Mouse (Mus musculus) right cerebral cortex, adult 18-20 months (tissue): ENCODE measurements around the gene Sost.
A peak's percentile ranks its signal among the peaks of the same experiment; 100 is the strongest.
"Not testable (repeated sequence)": the region's sequence is repeated elsewhere in the genome, so short reads cannot be mapped to it uniquely, and the experiment has no call there.

ENCODE experiments used
- DNase-seq: peaks from one replicate; pipeline ENCODE4 v3.0.0; 2022; ENCODE audit warnings: mixed read lengths

Sost gene

DNA sequence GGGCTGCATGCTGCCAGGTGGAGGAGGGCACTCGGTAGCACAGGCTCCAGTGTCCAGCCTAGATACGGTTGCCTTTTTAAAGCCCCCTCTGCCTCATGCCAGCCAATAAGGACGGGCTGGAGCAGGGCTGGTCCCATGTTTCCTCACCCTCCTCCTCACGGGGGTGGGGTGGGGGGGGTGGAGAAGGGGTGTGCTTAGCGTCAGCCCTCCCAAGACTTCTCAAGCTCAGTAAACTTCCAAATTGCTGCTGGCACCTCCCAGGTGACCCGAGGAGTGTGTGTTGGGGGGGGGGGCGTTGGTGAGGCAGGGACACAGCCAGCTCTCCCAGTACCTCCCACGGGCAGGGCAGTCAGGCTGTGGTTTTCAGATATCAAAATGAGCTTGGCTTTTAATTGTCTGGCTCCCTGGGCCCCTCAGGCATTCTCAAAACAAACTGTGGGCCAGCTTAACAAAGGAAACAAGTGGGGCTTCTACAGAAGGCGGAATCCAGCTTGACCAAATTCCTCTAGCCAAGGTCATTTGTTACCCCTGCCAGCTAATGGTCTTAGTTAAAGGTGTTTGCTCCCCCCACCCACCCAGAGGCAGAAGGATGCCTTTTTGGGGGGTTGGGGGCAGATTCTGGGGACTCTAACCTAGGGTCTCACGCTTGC is at the start of gene Sost:
Gene Sost, minus strand, starts transcription at position 51 of the 650 bp plus-strand sequence.
- DNase-seq, result no peak

DNA sequence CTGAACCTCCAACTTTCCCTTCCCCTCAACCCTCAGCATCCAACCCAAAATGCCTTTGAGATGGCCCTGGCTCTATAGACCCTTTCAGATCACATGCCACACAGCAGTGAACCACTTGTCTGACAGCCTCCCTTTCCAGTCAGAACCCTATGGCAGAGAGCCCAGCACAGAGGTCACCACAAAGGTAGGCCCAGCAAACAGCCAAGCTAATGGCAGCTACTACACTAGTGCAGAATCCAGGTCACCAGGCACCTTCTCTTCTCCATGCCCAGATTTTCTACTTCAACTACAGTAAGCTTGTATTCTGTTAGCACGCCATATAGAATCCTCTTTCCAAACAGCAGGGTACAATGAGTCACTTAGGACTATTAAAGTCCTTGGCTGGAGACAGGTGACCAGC is 49.3 kb upstream of the Sost start:
- no peak for DNase-seq

DNA sequence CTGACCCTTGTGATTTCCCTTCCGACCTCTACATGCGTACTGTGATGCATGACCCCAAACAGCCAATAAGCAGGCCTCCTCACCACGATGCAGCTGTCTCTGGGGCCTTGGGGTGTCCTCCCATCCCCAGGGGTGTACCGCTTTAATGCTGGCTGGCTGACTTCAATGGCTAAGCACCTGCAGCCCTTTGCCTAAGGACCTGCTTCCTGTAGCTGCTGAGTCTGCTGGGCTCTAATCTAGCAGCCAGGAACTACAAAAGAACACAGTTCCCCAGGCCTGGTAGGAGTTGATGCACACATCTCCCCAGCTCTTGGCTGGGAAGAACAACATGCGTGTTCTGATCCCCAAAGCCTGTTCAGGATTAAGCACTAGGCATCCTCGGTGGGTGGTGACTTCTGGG is 48.7 kb upstream of the Sost start:
- no peak for DNase-seq

DNA sequence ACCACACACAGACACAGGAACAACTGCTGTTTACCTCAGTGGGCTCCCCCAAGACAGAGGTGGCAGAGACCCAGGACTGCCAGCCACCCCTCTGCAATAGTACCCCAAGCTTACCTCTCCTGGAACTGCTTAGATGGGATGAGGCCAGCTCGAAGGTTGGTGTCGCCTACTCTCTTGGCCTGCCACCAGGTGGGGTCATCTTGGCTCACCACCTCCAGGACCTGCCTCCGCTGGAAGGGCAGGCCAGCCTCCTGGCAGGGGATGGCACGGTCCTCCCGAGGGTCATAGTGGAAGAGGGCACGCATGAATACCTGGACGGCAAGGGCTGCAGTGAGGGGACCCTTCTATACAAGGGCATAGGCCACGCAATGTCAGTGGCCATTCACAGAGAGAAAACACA is 46.4 kb upstream of the Sost start:
- DNase-seq, result no peak

DNA sequence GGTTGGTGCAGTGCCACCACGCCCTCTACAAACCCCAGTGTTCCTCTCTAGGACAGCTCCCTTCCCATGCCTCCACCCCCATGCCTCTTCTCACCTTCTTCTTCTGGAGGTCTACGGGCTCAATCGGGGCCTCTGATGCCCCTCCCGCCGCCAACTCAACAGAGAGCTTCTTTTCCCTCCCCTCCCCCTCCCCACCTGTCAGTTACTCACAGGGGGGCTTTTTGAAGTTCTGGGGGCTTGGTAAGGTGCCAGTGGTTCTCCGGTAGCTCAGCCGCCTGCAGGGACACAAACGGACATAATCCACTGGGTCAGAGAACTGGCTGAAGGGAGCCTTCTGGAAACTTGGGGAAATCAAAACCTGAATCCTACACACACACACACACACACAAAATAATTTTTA is 44.7 kb upstream of the Sost start:
- DNase-seq, result no peak

DNA sequence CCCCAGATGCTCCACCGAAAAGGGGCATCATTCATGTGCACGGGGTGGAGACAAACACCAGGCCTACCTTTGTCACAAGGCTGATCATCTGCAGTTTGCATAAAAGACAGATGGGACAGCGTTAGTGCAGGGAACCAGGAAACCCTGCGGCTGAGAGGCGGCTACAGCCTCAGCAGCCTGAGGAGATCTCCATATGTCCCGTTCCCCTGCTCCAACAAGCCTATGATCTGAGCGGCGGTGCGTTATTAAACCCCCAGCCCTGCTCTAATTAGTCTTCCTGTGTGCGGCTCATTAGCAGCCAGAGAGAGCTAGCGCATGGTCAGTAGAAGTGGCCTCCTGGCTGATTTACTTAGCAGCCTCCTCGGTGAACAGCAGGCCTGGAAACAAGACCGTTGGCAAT is 43.3 kb upstream of the Sost start:
- DNase-seq, result no peak

DNA sequence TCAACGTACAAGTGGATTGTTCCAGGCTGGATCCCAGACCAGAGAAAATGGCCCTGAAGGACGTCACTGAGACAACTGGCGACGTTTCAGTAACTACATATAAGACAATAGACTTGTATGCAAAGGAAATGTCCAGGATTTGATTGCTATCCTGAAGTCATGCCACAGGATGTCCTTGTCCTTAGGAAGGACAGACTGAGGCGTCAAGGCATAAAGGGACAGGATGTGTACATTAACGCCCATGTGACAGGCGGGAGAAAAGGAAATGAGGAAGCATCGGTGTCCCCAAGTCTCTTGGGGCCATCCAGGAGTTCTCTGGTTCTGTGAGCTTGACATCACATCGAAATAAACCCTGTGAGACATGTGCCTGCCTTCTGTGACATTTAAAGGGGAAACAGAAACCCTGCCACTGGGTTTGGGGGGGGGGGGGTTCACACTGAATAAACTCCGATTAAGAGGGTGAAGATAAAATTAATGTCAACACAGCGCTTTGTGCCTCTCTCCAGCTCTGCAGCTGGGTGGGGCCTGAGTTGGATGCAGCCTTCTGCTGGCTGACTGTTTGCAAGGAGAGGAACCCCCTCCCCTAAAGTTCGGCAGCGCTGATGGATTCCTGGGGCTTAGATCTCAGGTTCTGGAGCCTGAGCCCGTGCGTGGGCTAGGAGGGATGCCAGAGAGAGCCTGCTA is 42.3 kb upstream of the Sost start:
- DNase-seq, result no peak

DNA sequence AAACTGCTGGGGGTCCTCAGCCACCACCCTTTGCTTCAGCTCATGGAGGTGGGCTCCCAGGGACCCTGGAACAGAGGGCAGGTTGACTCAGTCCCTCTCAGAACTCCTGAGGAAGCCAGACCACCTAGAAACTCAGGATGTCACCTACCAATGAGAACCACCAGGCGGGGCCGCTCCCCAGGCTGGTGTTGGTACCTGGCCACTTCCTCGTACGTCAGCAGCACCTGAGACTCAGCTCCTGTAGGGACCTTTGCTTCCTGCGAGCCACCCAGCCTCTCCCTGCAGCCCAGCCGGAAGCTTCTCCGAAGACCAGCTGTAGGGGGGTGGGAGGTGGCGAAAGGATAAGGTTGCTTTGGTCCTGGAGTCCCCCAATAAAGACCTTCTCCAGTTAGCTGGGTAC is 41.6 kb upstream of the Sost start:
- no peak for DNase-seq

DNA sequence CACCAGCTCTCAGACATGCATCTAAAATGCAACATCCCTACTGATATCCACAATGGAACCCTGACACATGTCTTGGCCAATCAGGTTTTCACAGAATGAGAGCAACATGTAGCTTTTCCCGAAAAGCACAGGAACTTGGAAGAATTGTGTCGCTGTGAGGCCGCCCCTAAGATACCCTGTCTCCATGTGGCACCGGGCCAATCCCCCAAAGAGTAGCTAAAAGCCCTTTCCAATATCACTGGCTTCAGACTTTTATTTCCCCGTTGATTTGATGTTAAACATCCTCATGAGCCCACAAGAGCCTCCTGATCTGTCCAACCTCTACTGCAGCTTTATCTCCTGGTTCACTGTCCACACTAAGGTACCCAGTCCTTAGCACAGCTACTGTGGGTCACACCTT is 39.9 kb upstream of the Sost start:
- no peak for DNase-seq

DNA sequence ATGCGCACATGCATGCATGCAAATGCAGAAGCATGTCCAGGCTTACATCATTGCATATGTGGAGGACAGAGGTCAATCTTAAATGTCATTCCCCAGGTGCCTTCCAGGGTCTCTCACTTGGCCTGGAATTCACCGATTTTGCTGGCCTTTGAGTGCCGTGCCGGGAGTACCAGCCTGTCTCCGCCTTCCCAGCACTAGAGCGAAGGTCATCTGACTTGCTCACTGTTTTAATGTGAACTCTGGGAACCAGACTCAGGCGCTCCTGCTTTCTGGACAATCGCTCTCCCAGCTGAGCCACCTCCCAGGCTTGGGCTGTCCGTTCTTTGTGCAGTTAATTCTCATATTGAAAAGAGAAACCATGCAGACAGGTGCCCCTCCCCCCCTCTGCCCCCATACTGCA is 39.5 kb upstream of the Sost start:
- DNase-seq, result no peak

DNA sequence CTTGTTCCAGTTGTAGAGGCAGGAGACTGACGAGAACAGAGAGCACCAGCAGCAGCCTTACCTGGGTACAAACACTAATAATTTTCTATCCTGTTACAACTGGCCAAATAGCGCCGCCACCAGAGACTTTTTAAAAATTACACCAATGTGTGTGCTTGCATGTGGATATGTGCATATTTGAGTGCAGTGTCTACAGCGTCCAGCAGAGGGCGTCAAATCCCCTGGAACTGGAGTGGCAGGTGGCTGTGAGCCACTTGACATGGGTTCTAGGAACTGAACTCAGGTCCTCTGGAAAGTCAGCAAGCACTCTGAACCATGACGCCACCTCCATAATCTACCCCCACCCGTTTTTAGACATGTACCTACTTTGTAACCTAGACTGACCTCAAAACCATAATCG is 37.4 kb upstream of the Sost start:
- no peak for DNase-seq

DNA sequence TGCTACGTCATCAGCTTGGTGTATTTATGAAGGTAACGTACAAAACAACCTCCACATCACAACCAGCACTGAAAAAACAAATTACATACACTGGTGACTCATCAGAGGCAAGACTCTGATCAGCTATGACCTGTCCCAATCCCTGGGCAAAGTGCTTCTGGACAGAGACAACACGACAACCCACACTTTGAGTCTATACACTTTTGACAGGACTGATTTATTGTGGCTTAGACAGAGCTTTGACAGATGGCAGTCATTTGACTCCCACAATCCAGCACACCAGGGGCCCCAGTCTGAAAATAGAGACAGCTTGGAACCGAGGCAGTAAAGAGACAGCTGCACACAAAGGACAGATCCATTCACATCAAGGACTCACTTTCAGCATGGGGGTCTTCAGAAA is 32.7 kb upstream of the Sost start:
- DNase-seq, result no peak

DNA sequence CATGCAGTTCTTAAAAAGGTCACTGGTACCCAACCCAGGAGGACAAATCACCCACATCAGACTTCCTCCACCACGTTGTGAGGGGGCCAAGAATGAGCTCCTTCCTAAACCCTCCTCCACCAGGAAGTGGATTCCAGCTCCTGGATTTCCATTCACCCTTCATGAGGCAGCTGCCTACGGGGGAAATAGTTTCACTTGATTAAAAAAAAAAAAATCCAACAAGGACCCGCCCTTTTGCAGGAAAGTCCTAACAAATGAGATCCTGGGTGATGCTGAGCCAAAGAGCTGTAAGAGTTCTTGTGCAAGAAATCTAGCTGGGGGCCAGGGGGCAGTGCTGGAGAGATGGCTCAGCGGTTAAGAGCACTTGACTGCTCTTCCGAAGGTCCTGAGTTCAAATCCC is 31.4 kb upstream of the Sost start:
- DNase-seq, result no peak

DNA sequence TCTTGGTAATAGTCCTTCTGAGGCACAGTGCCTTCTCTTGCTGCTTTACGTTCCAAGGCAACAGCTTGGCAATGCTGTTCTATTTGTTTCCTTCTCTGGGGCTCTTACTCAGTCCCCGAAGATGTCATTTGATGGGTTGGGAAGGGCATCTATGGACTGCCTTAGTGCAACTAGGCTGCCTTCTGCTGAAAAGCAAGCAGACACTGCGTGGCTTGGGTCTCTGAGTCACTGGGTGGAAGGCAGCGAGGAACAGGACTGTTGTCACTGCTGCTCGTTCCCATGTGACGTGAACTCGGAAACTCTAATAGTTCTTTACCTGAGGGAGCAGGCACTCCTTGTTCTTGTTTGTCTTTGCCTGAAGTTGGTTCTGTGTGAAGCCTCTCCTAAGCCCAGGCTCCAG is 29.1 kb upstream of the Sost start:
- DNase-seq, result no peak

DNA sequence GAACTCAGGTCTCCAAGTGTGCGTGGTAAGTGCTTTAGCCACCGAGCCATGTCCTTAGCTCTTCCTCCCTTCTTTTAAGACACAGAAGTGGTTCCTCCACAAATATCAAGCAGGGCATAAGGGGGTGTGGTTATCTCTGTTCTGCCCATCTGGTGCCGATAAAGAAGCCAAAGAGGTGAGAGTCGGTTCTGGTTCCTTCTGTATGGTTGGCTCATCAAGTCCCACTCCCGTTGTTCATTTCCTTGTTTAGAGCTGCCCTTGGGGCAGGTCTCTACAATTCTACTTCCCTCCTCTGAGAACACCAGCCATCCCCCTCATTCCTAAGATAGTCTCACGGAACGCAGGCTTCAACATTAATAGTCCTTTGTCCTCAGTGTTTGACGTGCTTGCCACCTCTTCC is 27.3 kb upstream of the Sost start:
- DNase-seq, result no peak

DNA sequence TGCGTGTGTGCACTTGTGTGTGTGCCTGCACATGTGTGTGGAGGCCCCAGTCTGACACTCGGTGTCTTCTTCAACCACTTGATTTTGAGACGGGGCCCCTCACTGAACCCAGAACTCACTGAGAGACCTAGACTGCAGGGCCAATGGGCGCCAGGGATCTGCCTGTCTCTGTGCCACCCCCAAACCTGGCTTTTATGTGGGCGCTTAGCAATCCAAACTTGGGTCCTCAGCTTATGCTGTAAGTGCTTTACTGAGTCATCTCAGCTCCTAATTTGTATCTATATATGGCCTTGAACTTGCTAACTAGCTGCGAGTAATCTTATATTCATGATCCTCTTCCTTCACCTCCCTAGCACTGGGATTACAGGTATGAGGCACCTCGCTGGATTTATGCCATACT is 25.6 kb upstream of the Sost start:
- peak; percentile 83 for DNase-seq

DNA sequence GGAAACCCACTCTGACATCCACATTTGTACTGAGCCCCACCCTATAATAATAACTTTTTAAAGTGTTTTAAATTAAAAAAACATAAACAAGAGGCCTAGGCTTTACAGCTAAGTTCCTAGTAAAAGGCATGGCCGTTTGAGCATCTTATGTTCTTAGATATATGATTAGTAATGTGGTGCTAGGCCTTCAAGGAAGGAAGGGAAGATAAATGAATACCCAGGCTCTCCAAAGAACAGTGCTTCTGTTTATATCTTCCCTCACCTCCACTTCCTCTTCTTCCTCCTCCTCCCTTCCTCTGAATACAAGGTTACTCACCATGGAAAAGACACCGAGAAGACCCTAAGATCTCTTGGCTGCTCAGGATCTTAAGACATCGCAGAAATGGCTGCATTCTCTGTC is 25.0 kb upstream of the Sost start:
- no peak for DNase-seq

DNA sequence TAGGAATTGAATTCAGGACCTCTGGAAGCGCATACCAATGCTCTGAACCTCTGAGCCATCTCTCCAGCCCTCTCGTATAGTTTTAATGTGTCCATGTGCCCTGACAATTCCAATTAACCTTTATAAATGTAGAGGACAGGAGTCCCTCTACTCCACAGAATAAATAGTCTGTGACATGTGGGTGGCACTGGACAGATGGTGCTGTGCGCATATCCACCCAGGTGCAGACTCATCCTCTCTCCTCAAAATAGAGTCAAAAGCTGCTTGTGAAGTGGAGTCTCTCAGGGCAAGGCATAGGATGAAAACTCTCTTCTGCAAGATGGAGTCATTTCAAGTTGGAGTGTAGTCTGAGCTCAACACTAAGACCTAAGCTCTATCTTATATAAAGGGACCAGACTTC is 23.4 kb upstream of the Sost start:
- peak; percentile 79 for DNase-seq

DNA sequence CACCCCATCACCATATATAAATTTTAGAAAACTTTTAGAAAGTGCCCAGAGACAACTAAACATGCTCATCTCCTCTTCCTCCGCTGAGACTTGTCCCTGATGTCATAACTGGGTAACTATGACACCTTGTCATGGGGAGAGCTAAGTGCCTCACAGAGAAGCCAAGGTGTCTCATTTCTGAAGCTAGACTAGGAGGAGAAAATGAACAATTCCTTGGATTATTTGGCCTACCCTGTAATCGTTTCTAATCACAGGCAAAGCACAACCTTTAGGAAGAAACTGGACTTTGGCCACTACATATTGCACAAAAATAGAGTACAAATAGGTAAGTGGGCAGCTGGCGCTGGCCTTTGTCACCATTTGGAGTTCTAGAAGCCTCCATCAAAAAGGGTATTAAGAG is 20.1 kb upstream of the Sost start, which contains the start of gene Dusp3:
Gene Dusp3, minus strand, starts transcription at position 101 of the 400 bp plus-strand sequence.
- no peak for DNase-seq

DNA sequence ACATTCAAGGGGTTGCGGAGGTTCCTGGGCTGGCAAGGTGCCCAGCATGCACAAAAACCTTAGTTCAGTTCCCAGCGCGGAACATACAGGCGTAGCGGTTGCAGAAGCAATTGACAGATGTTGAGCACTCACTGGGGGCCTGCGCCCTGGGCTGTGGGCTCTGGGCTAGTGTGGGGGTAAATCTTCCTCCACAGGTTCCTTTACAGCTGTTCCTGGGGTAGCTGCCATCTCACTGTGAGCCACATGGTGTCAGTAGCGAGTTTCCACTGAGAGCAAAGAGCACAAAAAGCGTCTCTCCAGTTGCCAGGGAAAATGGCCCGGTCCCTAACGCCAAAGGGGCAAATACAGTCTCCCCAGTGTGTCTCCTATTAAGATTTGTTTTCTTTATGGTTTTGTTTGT is 19.2 kb upstream of the Sost start:
- DNase-seq, result peak; percentile 84

DNA sequence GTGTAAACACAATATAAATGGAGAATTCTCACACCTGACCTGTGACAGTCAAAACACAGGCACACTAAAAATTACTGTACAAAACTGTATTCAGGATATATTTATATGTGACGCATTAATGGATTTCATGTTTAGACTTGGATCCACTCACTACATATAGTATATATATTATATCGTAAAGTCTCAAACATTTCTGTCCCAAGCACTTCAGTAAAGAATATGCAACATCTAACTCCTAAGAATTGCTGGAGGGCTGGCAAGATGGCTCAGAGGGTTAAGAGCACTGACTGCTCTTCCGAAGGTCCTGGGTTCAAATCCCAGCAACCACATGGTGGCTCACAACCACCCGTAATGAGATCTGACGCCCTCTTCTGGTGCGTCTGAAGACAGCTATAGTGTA is 18.6 kb upstream of the Sost start:
- DNase-seq, result not testable (repeated sequence)

DNA sequence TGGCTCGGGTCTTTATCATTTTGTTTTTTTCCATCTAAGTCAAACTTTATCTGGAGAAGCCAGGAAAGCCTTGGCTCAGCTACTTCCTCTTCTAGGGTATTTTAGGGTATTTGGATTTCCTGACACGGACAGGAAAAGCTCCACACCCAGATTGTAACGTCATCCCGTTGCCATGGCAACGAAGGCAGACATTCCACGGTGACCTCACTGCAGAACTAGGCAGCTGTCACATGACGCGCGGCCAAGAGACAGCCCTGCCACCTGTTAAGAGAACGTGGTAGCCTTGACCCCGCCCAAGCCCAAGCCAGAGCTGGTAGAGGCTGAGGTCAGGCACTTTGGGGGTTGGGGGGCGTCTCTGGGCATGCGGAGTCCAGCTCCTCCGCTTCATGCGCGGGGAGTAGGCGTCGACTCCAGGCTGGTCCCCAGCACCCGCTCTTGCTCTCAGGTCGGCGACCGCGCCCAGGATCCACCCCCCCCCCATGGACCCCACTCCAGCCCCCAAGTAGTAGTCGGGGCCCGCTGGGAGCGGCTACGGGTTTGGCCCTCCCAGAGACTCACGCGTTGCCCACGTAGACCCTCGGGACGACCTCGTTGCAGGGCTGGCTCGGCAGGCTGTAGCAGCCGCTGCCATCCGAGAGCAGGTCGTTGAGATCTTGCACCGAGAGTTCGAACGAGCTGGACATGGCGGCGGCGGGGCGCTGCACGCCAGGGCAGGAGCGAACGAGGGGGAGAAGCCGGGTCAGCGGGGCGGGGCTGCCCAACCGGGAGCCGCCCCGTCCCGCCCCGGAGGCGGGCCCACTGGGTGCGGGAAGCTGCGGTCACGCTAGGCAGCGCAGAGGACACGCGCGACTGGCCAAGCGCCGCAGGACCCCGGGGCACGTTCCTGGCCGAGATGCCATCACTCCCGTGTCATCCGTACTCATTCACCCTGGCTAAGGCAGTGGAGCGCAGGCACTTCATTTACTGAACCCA is 17.5 kb upstream of the Sost start, which contains the start of gene Cfap97d1:
Gene Cfap97d1, plus strand, starts transcription at position 226 of the 972 bp plus-strand sequence.
- peak; percentile 95 for DNase-seq

DNA sequence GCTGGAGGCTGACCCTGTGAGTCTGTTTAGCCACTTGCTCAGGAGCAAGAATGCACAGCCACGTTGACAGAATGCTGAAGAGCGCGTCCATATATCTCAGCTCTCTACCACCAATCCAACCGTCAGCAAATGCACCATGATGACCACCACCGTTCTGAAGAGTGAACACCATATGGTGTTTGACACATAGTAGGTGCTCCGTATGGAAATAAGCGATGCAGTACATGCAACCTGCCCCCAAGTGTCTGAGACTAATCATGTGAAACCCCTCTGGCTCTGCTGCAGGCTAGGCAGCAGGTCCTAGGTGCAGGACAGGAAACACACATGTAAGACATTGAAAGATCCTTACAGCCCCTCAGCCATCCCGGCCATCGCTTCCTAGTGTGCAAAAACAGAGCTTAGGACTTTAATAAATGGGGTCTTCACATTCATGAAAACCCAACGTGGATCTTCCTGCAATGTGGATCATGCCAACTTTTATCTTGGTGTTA is 16.7 kb upstream of the Sost start:
- DNase-seq, result no peak
